Mouse (Mus musculus): ENCODE measurements around the gene Mrpl45.

- TF ChIP-seq CTCF (IDR thresholded peaks at IDR 0.05; ENCODE audit: extremely low read depth, insufficient read depth, low read length), result no peak
- no peak for TF ChIP-seq POLR2A (IDR thresholded peaks at IDR 0.05; ENCODE audit: extremely low read depth, insufficient read depth, low read length)
These were observed 28.5 kb upstream of the Mrpl45 start for GRCm38 (mm10) chr11:97286973-97287372.

Measured in cortical plate, adult 2 months (tissue).